Mouse (Mus musculus) spleen, adult 2 months (tissue): ENCODE results near the gene Cdx2.

Experiments used
- CTCF ChIP-seq: fragments of 200-500 bp; IDR thresholded peaks from 2 replicates; pipeline ENCODE4 v1.5.1; 2011; ENCODE audit warnings: mild to moderate bottlenecking, inconsistent platforms; ENCODE audit not compliant: insufficient read depth, insufficient read length, insufficient replicate concordance; ENCODE audit errors: extremely low read depth
- POLR2A ChIP-seq: fragments of 200-500 bp; IDR thresholded peaks from 2 replicates; pipeline ENCODE4 v1.6.1; 2011; ENCODE audit warnings: low read depth, low read length, inconsistent platforms

DNA sequence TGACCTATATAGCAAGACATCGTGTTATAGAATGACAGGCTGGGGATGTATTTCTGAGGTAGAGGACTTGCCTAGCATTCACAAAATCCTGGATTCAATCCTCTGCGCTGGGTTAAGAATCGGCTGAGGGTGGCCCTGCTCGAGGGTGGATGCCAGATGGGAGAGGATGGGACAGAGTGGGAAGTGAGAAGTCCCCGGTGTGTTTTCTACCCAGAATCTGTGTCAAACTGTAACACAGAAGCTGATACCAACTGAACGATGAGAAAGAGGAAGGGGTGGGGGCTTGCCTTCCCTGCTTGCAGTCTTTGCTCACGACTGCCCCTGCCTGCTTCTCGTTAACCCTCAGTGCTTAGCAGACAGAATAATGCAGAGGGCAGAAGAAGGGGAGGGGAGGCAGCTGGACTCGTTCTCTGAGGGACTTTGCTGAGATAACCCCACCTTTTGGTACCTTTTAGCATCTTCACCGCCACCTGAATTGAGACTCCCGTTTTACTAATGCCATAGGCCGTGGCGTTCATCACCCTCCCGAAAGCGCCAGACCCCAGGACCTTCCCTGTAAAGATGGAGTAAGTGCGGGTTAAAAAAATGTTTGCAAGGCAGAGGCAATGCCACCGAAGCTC is 47.2 kb upstream of the Cdx2 start:
- TF ChIP-seq CTCF (no peak), POLR2A (no peak)
